In the genomic region with DNA sequence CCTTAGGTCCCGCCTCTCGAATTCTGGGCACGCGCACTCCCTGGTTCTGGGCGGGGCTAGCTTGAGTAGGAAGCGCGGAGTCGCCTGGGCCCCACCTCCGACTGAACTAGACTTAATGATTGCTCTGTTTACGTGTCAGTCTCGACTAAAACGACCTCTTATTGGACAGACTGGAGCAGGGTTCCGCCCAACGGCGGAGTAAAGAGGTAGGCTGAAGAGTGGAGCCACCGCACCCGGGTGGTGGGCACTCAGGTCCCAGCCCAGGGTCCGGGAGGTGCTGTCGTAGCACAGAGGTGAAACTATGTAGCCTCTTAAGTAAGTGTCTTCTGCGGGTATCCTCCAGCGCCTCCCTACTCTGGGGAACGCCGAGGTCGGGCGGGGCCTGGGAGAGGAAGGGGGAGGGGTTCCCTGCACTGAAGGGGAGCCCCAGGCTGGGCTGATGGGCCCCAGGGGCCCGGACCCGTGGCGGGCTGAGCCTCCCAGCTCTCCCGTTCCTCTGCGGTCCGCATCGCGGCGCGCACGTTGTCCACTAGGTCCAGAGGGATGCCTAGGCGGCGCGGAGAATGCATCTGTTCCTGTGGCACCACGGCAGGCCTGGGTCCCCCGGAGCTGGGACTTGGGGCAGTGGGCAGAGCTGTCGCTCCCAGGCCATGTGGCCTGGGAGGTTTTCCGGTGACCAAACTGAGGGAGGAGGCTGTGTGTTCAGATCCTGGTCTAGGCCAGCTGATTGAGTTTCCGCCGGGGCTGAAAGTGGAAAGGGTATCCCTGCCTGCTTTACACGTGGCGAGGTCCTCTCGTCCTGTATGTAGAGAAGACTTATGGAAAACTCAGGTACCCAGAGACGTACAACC, we compare ENCODE assay signal across 8 mouse cellular contexts. TPM values are rescaled to one million over a fixed set of nuclear protein-coding genes. Genes with fewer than 3 reads are reported as not detected.
DNase-seq lines count a peak whose midpoint lies in the region; ATAC-seq lines count a peak whose summit lies in the region.

Ankrd27 (plus strand) TSS at position 190 of the 851 bp plus-strand sequence.

- peak; percentile 95 for ATAC-seq in erythroblast, adult 5-6 weeks (replicated peaks; ENCODE audit: low FRiP score, poor library complexity, severe bottlenecking)
- ATAC-seq in kidney, embryonic 15.5 days (replicated peaks; ENCODE audit: low FRiP score) = peak; percentile 98
- ATAC-seq in monocyte, adult 5-6 weeks (replicated peaks; ENCODE audit: insufficient number of reproducible peaks, low FRiP score, low TSS enrichment, poor library complexity, severe bottlenecking) = peak; percentile 95

- H3K36me3 ChIP-seq in heart, embryonic 10.5 days = 0 out of 2 replicates have a peak, but pooled peaks cover under 1% of the 10 kb centered on the region
- H3K36me3 ChIP-seq in kidney, embryonic 15.5 days = no peaks in the 10 kb centered on the region

- H3K27me3 ChIP-seq in heart, embryonic 10.5 days (ENCODE audit: insufficient read depth, poor library complexity, severe bottlenecking) = peaks cover 26% of the 10 kb centered on the region
- H3K27me3 ChIP-seq in kidney, embryonic 15.5 days = peaks cover 40% of the 10 kb centered on the region

- peak within 1 kb of the TSS; percentile 92 for H3K4me2 ChIP-seq in kidney, embryonic 15.5 days

- H3K4me3 ChIP-seq in heart, embryonic 10.5 days = peak within 1 kb of the TSS; percentile 88
- H3K4me3 ChIP-seq in kidney, embryonic 15.5 days (replicated peaks) = peak within 1 kb of the TSS; percentile 92

- peak within 1 kb of the TSS; percentile 88 for H3K27ac ChIP-seq in heart, embryonic 10.5 days
- peak within 1 kb of the TSS; percentile 90 for H3K27ac ChIP-seq in kidney, embryonic 15.5 days

- under 1% methylated on average over 49 of the region's 49 CpGs for WGBS in heart, embryonic 10.5 days
- WGBS in kidney, embryonic 15.5 days = under 1% methylated on average over 49 of the region's 49 CpGs

- peak; percentile 91 to 92 for DNase-seq in B cell, adult 2 months
- peak; percentile 98 for DNase-seq in brain, adult 2 months (ENCODE audit: low read depth, low spot score)
- DNase-seq in heart, embryonic 10.5 days (ENCODE audit: low spot score) = peak; percentile 98
- DNase-seq in liver = peak; percentile 95
- DNase-seq in spleen, postnatal 4 days (ENCODE audit: low spot score in 2 of 2) = peak; percentile 93 to 94

- no peaks in the 10 kb centered on the region for H3K9me3 ChIP-seq in heart, embryonic 10.5 days
- no peaks in the 10 kb centered on the region for H3K9me3 ChIP-seq in kidney, embryonic 15.5 days (replicated peaks)

- peaks cover 36% of the 10 kb centered on the region for H3K4me1 ChIP-seq in heart, embryonic 10.5 days
- H3K4me1 ChIP-seq in kidney, embryonic 15.5 days = peaks cover 27% of the 10 kb centered on the region

- H3K9ac ChIP-seq in kidney, embryonic 15.5 days = peak within 1 kb of the TSS; percentile 84

RNA-seq across cellular contexts. Expression of gene Ankrd27, which starts in this region (rescaled TPM):
- 11.5 and 35.4 TPM in 2 replicates for total RNA-seq in erythroblast, adult 5-6 weeks (2015; ENCODE audit: low replicate concordance)
- total RNA-seq in erythroblast, adult 5-6 weeks (2017; ENCODE audit: low replicate concordance) = 12.3 and 20.6 TPM in 2 replicates
- polyA plus RNA-seq in heart, embryonic 10.5 days (2016; fragmentation: Nextera tagmentation; extraction: Ambion mirVana) = 28.3 and 33.0 TPM in 2 replicates
- polyA plus RNA-seq in kidney, embryonic 15.5 days (2015; fragmentation: Nextera tagmentation; extraction: Ambion mirVana) = 34.3 and 38.7 TPM in 2 replicates
- total RNA-seq in monocyte, adult 5-6 weeks (2017) = 22.5 to 37.8 TPM (median 27.3 TPM) in 3 replicates

Comparison
In these comparisons a context has a peak if more than half of its experiments do, and no peak if none do; other contexts are left out.
1. Peak in every context shown above with its lines: DNase-seq, ATAC-seq, H3K4me3 ChIP-seq and H3K27ac ChIP-seq.